Mouse (Mus musculus): ENCODE measurements at regions not wholly inside any gene's neighbourhood (a gene's known extent, or its start where the extent isn't known, plus 50 kb on each side); places are given as distances from the start of the nearest gene placed in this dataset.
A peak's percentile ranks its signal among the peaks of the same experiment; 100 is the strongest.

DNA sequence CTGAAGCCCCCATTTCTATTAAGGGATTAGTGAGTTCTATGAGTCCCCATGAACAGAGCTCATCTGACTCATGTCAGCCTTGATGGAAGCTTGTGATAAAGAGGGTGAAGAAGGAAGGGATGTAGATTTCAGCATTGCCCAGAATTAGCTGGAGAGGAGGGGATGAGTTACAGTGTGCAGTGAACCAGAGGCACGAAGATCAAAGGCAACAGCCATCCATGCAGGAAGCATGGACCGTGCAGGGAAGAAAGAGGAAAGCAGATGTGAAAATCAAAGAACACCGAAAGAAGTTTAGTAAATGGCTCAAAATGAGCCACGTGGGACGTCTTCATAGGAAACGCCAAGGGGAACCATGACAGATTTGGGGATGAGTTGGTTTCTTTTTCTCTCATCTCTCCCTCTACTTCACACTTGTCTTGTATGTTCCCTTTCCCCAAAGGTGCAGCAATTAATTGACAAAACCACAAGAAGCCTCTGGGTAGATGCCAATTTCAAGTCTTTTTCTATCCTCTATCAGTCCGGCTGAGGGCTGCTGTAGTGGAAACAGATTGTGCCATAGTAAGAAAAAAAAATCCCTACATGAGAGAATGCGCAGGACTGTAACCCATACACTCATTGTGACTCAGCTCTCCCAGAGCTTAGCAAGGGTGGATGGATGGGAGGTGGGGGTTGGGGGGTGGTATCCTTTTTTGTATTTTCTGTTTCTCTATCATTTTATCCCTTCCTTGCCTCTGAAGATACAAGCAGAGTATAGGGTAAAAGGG lies 243.7 kb upstream of the Spag17 start:
- Histone ChIP-seq H3K4me2 (replicated peaks) (no peak overlapping the region), H3K27me3 (replicated peaks) (no peaks in the 10 kb centered on the region), H3K4me1 (no peaks in the 10 kb centered on the region), H3K9me3 (no peaks in the 10 kb centered on the region), H3K9ac (no peak overlapping the region), H3K27ac (no peak overlapping the region), H3K4me3 (no peak overlapping the region), H3K36me3 (no peaks in the 10 kb centered on the region)
- no peak for ATAC-seq (ENCODE audit: low FRiP score, low read depth)
- WGBS, result 77% methylated on average over 8 of the region's 8 CpGs

DNA sequence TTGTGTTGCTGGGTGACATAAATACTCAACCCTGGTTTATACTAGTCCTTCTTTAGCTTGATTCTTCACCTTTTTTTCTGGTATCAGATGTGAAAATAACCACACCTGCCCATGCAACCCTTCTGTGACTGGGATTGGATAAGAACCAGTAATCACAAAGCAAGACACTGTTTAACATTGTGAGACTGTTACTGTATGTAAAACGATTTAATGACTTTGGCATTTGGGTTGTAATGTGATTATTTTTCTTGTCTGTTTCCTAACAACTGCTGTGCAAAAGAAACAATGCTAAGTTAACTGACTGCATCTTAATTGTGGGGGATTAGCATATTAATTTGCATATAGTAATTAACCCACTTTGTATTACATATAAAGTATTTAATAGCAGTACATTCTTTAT lies 240.3 kb upstream of the Spag17 start:
- 81% methylated on average over 1 of the region's 1 CpGs for WGBS
- no peak for ATAC-seq (ENCODE audit: low FRiP score, low read depth)
- Histone ChIP-seq H3K4me2 (replicated peaks) (no peak overlapping the region), H3K9ac (no peak overlapping the region), H3K4me1 (no peaks in the 10 kb centered on the region), H3K36me3 (no peaks in the 10 kb centered on the region), H3K4me3 (no peak overlapping the region), H3K27me3 (replicated peaks) (no peaks in the 10 kb centered on the region), H3K27ac (no peak overlapping the region), H3K9me3 (no peaks in the 10 kb centered on the region)

DNA sequence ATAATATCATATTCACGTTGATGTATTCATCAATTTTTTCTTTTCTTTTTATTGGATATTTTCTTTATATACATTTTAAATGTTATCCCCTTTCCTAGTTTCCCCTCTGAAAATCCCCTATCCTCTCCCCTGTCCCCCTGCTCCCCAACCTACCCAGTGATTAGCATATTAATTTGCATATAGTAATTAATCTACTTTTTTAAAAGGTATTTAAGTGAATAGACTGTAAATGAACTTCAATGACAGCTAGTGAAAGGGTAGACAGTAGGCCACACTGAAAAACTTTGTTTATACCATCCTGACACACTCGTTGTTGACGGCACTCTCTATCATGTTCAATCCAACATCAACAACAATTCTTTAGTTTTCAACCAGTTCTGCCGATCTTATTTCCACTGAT lies 239.9 kb upstream of the Spag17 start:
- no peak overlapping the region for H3K4me3 ChIP-seq
- WGBS, result 91% methylated on average over 4 of the region's 4 CpGs
- H3K4me2 ChIP-seq (replicated peaks), result no peak overlapping the region
- H3K27me3 ChIP-seq (replicated peaks), result no peaks in the 10 kb centered on the region
- no peaks in the 10 kb centered on the region for H3K9me3 ChIP-seq
- no peak overlapping the region for H3K9ac ChIP-seq
- H3K36me3 ChIP-seq, result no peaks in the 10 kb centered on the region
- no peaks in the 10 kb centered on the region for H3K4me1 ChIP-seq
- ATAC-seq (ENCODE audit: low FRiP score, low read depth), result no peak
- H3K27ac ChIP-seq, result no peak overlapping the region

DNA sequence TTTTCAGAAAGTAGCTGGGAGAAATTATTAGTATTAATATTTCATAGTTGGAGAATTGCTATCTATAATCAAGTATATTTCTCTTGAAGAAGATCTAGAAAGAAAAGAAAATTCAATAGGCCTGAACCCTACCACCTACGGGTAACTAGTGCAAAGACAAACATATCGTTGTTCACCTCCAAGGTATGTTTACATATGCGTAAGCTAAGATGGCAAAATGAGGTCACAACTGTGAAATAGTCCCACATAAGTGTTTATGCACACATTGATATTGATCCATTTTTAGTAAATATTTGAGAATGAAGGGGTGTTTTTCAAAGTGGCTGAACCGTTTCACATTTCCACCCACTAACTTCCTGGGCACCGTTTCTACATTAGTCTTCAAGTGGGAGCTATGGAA lies 227.6 kb upstream of the Spag17 start:
- no peak for ATAC-seq (ENCODE audit: low FRiP score, low read depth)
- Histone ChIP-seq H3K4me1 (no peaks in the 10 kb centered on the region), H3K27me3 (replicated peaks) (no peaks in the 10 kb centered on the region), H3K9ac (no peak overlapping the region), H3K4me2 (replicated peaks) (no peak overlapping the region), H3K4me3 (no peak overlapping the region), H3K27ac (no peak overlapping the region), H3K36me3 (no peaks in the 10 kb centered on the region), H3K9me3 (no peaks in the 10 kb centered on the region)
- 88% methylated on average over 5 of the region's 5 CpGs for WGBS

DNA sequence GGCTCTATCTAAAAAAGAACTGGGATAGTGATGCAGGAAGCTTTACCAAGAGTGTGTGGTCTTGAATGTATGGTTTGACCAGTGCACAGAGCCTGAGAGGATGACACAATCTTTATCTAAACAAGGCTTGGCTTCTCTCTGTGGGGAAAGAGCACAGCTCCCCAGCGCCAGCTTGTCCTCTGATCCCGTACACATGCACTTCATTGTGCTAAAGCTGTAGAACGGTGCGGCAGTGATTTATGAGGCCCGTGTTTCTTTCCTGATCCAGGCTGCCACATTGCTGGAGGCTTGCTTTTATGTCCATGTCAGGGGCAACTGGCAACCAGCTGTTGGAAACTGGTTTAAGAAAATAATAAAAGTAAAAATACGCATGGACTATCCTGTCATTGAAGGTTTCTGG lies 221.4 kb upstream of the Spag17 start:
- Histone ChIP-seq H3K9me3 (no peaks in the 10 kb centered on the region), H3K4me1 (peaks cover 9% of the 10 kb centered on the region; the same call in 1 of the 2 replicates), H3K27ac (no peak overlapping the region), H3K4me2 (replicated peaks) (no peak overlapping the region), H3K36me3 (no peaks in the 10 kb centered on the region), H3K9ac (no peak overlapping the region), H3K4me3 (no peak overlapping the region), H3K27me3 (replicated peaks) (no peaks in the 10 kb centered on the region)
- WGBS, result 46% methylated on average over 6 of the region's 6 CpGs
- ATAC-seq (ENCODE audit: low FRiP score, low read depth), result peak; percentile 45; the same call in 1 of the 2 replicates

DNA sequence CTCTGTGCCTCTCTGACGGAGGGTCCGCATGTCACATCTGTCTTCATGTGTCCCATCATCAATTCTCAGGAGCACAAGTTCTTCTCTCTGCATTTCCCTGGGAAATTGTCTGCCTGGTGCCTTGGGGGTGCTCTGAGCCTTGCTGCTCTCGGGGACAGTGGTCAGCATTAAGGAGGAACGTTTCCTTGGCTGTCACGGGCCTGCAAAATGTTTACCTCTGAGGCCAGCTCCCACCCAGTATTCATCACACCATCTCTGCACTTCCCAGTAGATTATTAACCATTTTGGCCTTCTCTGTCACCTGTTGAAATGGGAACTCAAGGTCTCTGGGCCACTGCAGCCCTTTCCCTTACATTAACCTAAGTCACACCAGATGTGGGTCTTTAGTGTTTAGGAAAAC lies 219.8 kb upstream of the Spag17 start:
- no peak for ATAC-seq (ENCODE audit: low FRiP score, low read depth)
- Histone ChIP-seq H3K9me3 (no peaks in the 10 kb centered on the region), H3K36me3 (no peaks in the 10 kb centered on the region), H3K27me3 (replicated peaks) (no peaks in the 10 kb centered on the region), H3K9ac (no peak overlapping the region), H3K4me3 (no peak overlapping the region), H3K27ac (no peak overlapping the region), H3K4me2 (replicated peaks) (no peak overlapping the region), H3K4me1 (peaks cover 9% of the 10 kb centered on the region; the same call in 1 of the 2 replicates)
- WGBS, result 68% methylated on average over 5 of the region's 5 CpGs

DNA sequence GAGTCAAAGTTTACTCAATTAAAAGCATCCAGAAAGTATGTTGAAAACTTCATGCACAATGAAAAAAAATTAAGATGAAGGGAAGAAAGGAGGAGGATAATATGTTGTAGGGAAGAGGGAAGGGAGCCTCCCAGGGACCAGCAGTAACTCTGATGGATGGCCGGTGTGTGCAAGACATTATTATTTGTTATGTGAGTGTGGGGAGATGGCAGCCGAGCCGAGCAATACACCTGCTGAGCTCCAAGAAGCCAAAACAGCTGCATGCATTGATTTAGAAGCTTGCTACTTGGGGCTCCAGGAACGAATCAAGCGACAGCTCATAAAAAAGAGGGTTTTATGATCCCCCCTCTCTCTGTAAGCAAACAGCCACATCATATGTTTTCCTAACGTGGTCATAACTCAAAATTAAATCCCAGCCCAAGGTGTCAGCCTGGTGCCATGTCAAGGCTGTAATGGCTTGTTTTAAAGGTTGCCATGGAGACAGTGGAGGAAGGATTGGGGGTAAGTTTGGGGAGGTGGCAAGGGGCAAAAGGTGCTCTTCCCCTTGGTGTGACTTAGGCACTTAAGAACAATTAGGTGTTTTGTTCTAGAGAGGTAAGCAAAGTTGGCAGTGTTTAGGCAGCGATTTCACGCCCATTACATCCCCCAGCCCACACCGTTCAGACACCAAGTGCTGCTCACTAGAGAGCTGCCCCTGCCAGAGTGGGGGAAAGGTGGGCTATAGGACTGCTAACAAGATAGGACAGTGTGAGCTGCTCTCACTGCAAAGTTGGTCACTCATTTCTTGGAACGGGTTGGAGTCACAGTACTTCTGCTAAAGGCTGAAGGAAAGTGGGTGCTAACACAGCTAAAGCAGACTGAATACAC lies 219.1 kb upstream of the Spag17 start:
- no peaks in the 10 kb centered on the region for H3K36me3 ChIP-seq
- peak; percentile 58 for ATAC-seq (ENCODE audit: low FRiP score, low read depth)
- H3K4me3 ChIP-seq, result no peak overlapping the region
- peaks cover 9% of the 10 kb centered on the region; the same call in 1 of the 2 replicates for H3K4me1 ChIP-seq
- WGBS, result 14% methylated on average over 10 of the region's 10 CpGs
- no peak overlapping the region for H3K27ac ChIP-seq
- no peaks in the 10 kb centered on the region for H3K9me3 ChIP-seq
- H3K9ac ChIP-seq, result no peak overlapping the region
- H3K4me2 ChIP-seq (replicated peaks), result no peak overlapping the region
- no peaks in the 10 kb centered on the region for H3K27me3 ChIP-seq (replicated peaks)

DNA sequence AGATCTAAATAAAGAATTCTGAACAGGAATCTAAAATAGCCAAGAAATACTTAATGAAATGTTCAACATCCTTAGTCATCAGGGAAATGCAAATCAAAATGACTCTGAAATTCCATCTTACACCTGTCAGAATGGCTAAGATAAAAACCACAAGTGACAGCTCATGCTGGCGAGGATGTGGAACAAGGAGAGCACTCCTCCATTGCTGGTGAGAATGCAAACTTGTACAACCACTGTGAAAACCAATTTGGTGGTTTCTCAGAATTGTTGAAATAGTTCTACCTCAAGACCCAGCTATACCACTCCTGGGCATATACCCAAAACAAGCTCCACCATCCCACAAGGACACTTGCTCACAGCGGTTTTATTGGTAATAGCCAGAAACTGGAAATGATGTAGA lies 211.1 kb upstream of the Spag17 start:
- ATAC-seq (ENCODE audit: low FRiP score, low read depth), result no peak
- Histone ChIP-seq H3K4me3 (no peak overlapping the region), H3K4me1 (no peaks in the 10 kb centered on the region), H3K9ac (no peak overlapping the region), H3K27ac (no peak overlapping the region), H3K9me3 (no peaks in the 10 kb centered on the region), H3K27me3 (replicated peaks) (no peaks in the 10 kb centered on the region), H3K36me3 (no peaks in the 10 kb centered on the region), H3K4me2 (replicated peaks) (no peak overlapping the region)
- 90% methylated on average over 2 of the region's 2 CpGs for WGBS

DNA sequence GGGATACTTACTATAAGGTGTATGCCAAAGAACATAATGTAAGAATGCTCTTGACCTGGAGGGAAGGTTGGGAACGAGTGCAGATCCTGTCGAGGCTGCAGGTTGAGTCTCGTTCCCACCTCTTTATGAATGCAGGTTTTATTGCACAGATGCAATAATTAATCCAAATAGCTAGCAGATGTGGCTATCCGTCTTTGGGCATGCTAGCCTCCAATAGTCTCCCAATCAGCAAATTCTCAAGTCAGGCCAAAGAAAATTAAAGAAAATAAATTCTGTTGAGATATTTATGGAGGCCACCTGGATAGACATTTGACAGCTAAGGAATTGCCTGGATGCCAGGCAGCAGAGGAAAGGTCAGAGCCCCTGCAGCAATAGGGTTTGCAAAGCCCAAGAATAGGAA lies 175.7 kb upstream of the Spag17 start:
- no peaks in the 10 kb centered on the region for H3K9me3 ChIP-seq

DNA sequence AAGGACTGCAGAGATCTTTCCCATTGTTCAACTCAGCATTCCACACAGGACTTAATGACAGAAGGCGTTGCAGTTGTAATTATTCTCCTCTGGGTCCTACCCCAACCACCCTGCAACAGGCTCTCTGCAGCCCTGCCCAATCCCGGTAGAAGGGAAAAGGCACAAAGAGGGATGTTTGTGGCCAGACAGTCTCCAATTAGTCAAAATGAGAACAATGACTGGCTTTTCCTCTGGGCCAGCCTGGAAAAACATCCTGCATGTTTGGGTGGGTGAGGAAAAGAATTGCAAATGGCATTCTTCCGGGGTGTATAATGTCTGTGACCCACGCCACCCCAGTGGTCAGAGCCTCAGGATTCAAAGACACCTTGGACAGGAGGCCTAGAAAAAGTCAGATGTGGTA lies 168.8 kb upstream of the Spag17 start:
- Histone ChIP-seq H3K4me1 (no peaks in the 10 kb centered on the region), H3K36me3 (no peaks in the 10 kb centered on the region), H3K27ac (no peak overlapping the region), H3K4me2 (replicated peaks) (no peak overlapping the region), H3K4me3 (no peak overlapping the region), H3K27me3 (replicated peaks) (no peaks in the 10 kb centered on the region), H3K9ac (no peak overlapping the region), H3K9me3 (no peaks in the 10 kb centered on the region)
- 44% methylated on average over 4 of the region's 4 CpGs for WGBS
- no peak for ATAC-seq (ENCODE audit: low FRiP score, low read depth)

More for the DNA sequence above, 175.7 kb upstream of the Spag17 start:
- Histone ChIP-seq H3K27ac (no peak overlapping the region), H3K4me2 (replicated peaks) (no peak overlapping the region), H3K27me3 (replicated peaks) (no peaks in the 10 kb centered on the region), H3K4me1 (no peaks in the 10 kb centered on the region), H3K4me3 (no peak overlapping the region), H3K36me3 (no peaks in the 10 kb centered on the region), H3K9ac (no peak overlapping the region)
- 86% methylated on average over 4 of the region's 4 CpGs for WGBS
- no peak for ATAC-seq (ENCODE audit: low FRiP score, low read depth)

DNA sequence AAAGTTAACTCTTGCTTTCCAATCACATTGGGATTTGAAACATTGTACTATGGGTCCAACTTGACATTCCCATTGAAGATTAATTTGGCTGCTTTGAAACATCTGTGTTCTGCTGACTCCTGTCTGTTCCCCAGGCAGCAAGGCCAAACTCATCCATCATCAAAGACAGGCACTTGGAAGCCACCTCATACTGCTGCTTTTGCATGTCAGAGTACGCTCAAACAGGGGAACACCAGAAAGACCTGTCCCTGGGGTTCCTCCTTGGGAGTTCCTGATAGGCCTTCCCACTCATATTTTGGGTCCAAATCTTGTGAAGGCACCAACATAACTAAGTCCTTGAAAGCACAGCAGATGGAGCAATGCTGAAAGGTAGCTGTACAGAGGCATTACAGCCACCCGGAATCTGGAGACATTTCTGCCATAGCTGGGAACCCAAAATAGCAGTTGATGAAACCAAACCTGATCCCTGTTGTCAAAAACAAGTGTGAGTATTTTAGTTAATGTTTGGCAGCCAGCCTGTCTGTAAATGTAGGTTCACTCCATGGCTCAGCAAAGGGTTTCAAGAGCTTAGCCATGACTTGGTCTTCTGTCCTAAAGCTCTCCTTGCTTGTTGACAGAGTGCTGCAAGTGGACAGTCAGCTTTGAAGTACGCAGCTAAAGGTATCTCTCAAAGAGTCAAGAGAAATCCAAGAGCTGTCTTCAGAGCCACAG lies 147.0 kb upstream of the Spag17 start:
- H3K9me3 ChIP-seq, result no peaks in the 10 kb centered on the region
- no peaks in the 10 kb centered on the region for H3K36me3 ChIP-seq
- H3K27me3 ChIP-seq (replicated peaks), result no peaks in the 10 kb centered on the region
- H3K9ac ChIP-seq, result no peak overlapping the region
- H3K27ac ChIP-seq, result no peak overlapping the region
- ATAC-seq (ENCODE audit: low FRiP score, low read depth), result no peak
- no peak overlapping the region for H3K4me3 ChIP-seq
- WGBS, result 86% methylated on average over 3 of the region's 3 CpGs
- H3K4me1 ChIP-seq, result no peaks in the 10 kb centered on the region
- H3K4me2 ChIP-seq (replicated peaks), result no peak overlapping the region

DNA sequence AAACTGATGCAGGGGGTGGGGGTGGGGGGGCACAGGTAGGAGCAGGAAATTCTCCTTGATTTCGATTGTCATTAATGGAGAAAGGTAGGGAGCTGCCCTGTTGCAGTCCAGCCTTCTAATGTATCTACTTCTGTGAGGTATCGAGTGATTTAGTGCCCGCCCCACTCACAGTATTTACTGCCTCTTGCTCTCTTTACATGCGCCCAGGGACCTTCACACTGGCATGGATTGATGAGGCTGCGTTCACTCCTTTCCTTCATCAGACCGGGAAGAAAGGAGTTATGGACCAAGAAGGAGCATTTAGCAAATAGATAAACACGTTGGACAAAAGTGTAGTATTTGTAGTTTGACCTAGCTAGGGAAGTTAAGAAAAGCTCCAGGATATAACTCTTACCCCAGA lies 145.6 kb upstream of the Spag17 start:
- no peaks in the 10 kb centered on the region for H3K4me1 ChIP-seq
- H3K4me2 ChIP-seq (replicated peaks), result no peak overlapping the region
- no peak overlapping the region for H3K27ac ChIP-seq
- H3K4me3 ChIP-seq, result no peak overlapping the region
- ATAC-seq (ENCODE audit: low FRiP score, low read depth), result peak; percentile 66; the same call in 1 of the 2 replicates
- no peak overlapping the region for H3K9ac ChIP-seq
- H3K36me3 ChIP-seq, result no peaks in the 10 kb centered on the region
- H3K27me3 ChIP-seq (replicated peaks), result no peaks in the 10 kb centered on the region
- 61% methylated on average over 7 of the region's 7 CpGs for WGBS
- H3K9me3 ChIP-seq, result no peaks in the 10 kb centered on the region
